Mouse (Mus musculus) bone marrow macrophage, adult 2 months (primary cell): ENCODE measurements around the gene Dnah8.

Experiments used
- CTCF ChIP-seq: IDR thresholded peaks from 2 replicates; pipeline ENCODE4 v1.5.1; 2012; ENCODE audit warnings: low read depth, mild to moderate bottlenecking, low read length, moderate library complexity
- POLR2A ChIP-seq: IDR thresholded peaks from 2 replicates; pipeline ENCODE4 v1.6.1; 2012; ENCODE audit warnings: mild to moderate bottlenecking, low read depth, low read length, borderline replicate concordance

GRCm38 (mm10) chr17:30808866-30809660 lies 184.9 kb downstream of the Dnah8 start:
- TF ChIP-seq CTCF = no peak
- TF ChIP-seq POLR2A = no peak
